Mouse (Mus musculus) heart, adult 2 months (tissue): ENCODE results near the gene Ube4b.

Experiments used
- CTCF ChIP-seq: fragments of 200-600 bp; IDR thresholded peaks from 2 replicates; pipeline ENCODE4 v1.8.1; 2022; ENCODE audit warnings: antibody characterized with exemption, mild to moderate bottlenecking, moderate library complexity
- EP300 ChIP-seq: fragments of 200-500 bp; IDR thresholded peaks from 2 replicates; pipeline ENCODE4 v1.6.1; 2011; ENCODE audit warnings: low read depth, low read length, control low read depth; ENCODE audit not compliant: insufficient read depth
- POLR2A ChIP-seq: fragments of 200-500 bp; IDR thresholded peaks from 2 replicates; pipeline ENCODE4 v1.6.1; 2011; ENCODE audit warnings: mild to moderate bottlenecking, low read depth, low read length, control low read depth; ENCODE audit not compliant: insufficient read depth

DNA sequence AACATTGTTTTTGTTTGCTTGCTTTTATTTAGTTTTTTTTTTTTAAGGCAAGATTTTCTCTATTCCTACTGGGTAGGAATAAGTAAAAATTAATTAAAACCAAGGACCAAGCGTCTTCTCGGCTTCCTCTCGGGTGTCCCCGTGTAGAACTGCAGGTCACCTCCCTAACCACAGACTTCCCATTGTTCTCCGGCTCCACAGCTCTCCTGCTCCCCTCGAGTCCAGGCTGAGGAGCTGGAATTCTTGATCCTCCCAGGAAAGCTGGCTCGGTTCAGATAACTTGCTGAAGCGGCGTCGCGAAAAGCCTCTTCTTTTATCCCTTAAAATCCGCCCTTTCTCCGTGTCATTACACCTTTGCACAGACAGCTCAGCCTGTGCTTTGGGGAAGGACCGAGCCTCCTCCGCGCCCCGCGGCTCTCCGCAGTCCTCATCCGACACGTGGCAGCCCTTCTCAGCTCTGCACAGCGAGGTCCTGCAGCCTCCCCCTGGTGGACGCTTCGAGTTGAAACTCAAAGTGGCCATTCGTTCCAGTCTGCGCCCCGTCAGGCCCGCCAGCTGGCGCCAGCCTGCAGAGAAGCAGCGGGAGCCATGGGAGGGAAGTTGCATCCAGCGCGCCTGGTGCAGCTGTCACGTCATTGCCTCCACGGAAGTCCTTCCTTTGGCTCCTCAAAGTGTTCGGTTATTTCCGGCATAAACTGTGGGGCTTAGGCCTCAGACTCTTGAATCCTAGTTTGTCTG lies 18.6 kb upstream of the Ube4b start:
- peak; percentile 44; the same call in 1 of the 2 replicates for TF ChIP-seq POLR2A
- peak; percentile 92 for TF ChIP-seq CTCF
- peak; percentile 91 for TF ChIP-seq EP300
